Mouse (Mus musculus): ENCODE results near the gene Plscr1.

The Plscr1 gene

DNA sequence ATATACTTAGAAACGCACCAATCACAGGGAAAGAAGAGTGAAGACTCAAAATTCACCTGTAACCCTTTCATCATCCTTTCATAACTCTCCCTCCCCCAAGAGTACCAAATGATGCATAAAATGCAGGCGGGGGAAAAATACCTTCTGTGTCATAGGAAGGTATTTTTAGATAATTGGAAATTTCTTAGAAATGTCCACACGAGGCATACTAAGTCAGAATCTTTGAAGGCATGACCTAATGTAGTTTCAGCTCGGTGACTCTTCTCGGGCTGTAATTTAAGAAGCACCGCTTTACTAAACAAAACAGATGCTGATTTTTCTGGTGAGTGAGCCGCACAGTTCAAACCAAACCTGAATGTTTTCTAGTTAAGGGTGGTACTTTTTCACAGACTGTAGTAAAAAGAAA is at the start of gene Plscr1:
Gene Plscr1, plus strand, starts transcription at position 304 of the 406 bp plus-strand sequence.
- no peak for DNase-seq (ENCODE audit: extremely low read depth, insufficient read length, low spot score)

DNA sequence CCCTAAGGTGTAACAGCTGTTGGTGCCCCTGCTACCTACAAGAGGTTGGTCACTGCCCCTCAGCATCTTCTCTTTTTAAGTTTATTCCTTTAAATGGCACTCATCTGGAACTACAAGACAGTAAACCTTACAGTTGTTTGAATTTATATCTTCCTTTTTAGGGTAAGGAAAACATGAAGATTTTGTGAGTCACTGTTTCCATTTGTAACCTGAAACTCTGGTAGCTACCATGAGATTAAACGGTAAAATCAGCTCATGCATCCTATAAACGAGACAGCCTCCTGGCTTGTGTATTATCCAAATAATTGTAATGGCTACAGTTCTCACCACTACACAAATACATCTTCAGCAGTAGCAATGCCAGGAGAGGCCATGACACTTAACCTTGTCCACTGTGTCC is 45.2 kb upstream of the Plscr1 start:
- DNase-seq (ENCODE audit: extremely low read depth, insufficient read length, low spot score): no peak

DNA sequence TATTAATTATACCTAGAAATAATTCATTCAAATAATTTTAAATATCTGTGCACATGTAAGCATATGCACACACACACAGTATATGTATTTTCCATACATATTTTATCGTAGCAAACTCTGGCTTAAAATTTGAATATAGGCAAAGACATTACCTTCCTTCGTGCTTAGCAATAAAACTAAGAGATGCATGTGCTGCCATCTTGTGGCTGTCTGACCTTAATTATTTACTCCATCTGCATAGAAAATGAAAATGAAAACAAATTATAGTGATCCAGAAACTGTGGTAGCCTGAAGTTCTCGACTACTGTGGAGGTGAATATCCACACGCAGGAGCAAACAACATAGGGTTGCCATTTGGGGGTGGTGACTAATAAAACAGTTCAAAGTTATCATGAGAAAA is 42.2 kb upstream of the Plscr1 start:
- peak; percentile 15 for DNase-seq (ENCODE audit: extremely low read depth, insufficient read length, low spot score)

DNA sequence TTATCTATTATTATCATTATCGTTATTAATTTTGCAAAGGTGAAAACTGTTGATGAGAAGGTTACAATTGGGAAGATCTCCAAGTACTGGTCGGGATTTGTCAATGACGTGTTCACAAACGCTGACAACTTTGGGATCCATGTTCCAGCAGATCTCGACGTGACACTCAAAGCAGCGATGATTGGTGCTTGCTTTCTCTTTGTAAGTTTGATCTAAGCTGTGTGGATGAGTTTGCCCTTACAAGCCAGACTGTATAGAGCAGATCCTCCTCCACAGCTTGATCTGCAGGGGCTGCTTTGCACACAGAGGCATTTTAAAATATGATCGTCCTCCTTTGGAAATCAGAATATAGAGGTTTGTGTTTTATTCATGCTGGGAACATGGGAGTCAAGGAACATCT is 41.8 kb upstream of the Plscr1 start:
- peak; percentile 37 for DNase-seq (ENCODE audit: extremely low read depth, insufficient read length, low spot score)

DNA sequence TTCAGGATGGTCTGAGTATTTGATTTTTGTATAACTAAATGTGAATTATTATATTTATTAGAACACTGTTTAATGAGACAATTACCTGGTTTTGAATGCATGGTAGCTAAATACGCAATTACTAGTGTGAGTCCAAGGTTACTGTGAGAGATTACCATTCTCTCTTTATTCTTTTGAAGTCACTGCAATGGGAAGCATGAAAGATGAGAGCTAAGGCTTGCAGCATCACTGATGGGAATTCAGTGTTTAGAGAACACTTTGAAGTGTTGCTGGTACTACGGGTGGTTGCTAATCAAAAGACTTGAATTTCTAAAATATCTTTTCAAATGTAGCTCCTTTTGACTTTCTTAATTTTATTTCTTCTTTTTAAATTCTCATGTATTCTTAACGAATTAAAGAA is 39.7 kb upstream of the Plscr1 start:
- no peak for DNase-seq (ENCODE audit: extremely low read depth, insufficient read length, low spot score)

DNA sequence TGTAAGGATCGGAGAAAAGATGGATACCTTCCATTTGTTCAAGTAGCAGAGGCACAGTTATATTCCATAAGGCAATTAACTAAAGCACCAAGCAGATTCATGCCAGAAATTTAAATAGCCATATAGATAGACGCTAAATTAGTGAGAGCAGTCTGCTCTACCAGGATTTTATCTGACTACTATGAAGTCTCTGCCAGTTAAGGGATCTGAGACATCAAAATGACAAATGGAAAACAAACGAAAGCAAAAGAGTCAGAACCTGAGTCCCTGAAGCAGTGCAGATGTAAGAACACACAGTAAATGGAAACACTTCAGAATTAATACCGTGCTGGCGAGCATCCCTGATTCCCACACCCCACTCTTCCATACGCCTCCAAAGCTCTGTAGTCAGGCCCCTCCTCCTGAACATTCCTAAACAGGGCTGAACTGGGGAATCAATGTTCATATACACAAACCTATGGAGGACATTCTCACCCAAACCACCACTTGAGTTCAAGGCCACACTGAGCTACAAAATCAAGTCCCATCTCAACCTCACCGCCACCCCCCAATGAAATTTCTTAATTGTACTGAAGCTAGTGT is 39.1 kb upstream of the Plscr1 start:
- no peak for DNase-seq (ENCODE audit: extremely low read depth, insufficient read length, low spot score)

DNA sequence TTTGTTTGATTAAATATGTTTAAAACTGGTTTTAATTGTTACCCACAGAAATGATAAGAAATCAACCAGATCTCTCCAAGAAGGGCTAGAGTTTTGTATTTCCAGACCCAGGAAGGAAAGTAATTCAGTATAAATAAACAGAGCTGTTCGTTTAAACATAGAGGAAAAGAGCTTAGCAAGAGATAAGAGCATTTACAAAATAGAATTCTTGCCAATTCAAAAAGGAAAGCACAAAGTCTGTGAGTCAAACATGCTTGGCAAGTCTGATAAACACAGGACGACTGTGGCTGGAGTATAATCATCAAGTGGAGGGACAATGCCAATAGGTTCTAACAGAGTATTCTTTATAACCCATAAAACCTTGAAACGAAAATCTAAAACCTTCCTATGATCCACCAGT is 38.5 kb upstream of the Plscr1 start:
- no peak for DNase-seq (ENCODE audit: extremely low read depth, insufficient read length, low spot score)

DNA sequence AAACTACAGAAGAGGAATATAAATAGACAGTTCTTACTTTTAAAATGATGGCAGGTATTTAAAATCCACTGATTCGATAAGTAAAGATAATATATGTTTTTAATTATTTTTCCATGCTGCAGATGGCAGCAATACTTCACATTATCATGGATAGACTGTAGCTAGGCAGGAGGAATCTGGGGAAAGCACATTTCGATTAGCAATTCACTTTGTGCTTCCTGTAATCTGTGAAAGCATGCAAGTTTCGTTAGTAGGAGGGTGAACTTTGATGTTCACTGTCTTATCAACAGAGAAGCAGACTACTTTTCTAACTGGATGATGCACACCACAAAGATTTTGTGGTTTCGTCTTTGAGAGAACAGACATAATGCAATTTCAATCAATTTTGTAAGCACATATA is 32.1 kb upstream of the Plscr1 start:
- DNase-seq (ENCODE audit: extremely low read depth, insufficient read length, low spot score): no peak

DNA sequence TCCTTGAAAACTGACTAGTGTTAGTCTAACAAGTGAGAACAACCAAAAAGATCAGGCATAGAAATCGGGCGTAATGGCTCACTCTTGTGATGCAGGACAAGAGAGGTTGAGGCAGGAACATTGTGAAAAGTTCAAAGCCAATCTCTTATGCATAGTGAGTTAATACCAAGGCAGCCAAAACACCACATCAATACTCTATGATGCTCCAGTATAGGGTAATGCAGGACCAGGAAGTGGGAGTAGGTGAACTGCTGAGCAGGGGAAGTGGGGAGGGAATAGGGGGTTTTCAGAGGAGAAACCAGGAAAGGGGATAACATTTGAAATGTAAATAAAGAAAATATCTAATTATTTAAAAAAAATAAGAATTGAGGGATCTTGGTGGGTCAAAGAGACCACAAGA is 31.7 kb upstream of the Plscr1 start:
- DNase-seq (ENCODE audit: extremely low read depth, insufficient read length, low spot score): no peak

DNA sequence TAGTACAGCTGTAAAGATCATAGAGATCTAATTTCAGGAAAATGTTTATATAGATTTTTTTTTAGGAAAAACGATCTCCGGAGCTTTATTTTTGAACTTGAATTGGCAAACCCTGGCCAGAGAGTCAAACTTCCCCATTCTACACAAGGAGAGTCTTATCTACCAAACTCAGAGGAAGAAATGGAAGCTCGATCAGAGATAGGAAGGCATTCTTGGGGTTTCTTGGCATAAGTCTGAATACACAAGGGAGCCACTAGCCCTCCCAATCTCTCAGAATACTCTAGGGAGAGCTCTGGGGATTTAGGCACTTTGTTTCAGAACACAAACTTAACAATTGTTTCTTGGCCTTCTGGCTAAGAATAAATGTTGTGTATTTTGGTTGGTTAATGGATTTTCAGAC is 29.4 kb upstream of the Plscr1 start:
- no peak for DNase-seq (ENCODE audit: extremely low read depth, insufficient read length, low spot score)

DNA sequence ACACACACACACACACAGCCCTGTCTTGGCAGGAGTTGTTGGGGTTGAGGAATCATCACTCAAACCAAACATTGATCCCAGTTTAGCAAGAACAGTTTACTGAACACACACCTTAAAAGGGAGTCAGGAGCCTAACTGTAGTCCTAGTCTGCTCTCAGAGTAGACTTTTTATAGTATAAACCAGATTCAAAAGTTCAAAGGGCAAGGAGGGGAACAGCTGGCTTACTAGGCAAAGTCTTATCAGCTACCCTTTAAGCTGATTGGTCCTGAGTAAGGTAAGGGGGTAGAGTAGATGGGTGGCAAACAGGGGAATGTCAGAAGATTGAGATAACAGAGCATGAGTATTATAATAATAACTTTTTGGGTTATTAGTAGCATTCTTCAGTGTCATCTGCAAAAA is 28.1 kb upstream of the Plscr1 start:
- no peak for DNase-seq (ENCODE audit: extremely low read depth, insufficient read length, low spot score)

DNA sequence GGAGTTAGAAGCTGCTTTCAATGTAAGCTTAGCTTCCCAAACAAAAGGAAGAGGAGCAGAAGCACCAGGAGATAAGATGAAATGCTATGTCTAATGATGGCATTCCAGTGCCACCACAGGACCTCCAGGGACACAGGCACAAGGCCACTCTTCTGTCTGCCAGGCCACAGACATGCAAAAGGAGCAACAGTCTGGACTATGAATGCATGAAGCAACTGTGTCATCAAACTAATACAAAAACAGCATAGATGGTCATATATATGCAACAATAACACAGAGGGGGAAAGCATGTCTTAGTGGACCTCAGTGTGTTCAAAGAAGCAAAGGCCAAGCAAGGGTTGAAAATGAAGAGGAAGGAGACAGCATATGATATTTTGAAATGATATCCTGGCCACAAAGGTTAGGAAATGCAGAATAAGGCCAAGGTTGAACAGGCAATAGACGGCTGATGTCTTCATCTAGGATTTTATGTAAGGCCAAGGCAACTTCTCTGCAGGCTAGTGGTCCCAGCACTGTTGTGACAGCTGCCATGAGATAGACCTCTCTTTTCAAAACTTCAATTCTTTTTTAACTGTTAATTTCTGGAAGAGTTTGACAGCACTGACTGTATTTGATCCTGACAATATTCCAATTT is 24.8 kb upstream of the Plscr1 start:
- DNase-seq (ENCODE audit: extremely low read depth, insufficient read length, low spot score): no peak

DNA sequence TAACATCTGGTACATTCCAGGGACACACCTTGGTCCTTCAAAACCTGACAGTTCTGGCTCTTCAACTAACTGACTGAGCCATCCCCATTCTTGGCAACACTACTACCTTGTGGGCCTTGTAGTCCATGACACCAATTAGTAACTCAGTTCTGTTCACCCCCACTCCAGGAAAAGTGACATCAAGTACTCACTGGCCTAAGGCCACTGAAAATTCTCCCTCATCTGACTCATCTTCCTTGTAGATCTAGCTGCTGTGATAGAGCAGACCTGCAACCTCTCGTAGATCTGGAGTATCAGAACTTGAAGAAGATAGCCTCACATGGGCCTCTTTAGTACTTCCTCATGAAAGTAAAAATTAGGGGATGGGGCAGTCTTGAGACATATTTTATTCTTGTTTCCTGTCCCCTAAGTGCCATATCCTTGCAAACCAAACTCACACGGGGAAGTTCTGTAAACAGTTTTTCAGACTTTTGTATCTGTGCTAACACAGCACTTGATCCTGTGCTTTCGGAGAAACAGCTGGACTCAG is 23.4 kb upstream of the Plscr1 start:
- DNase-seq (ENCODE audit: extremely low read depth, insufficient read length, low spot score): no peak

DNA sequence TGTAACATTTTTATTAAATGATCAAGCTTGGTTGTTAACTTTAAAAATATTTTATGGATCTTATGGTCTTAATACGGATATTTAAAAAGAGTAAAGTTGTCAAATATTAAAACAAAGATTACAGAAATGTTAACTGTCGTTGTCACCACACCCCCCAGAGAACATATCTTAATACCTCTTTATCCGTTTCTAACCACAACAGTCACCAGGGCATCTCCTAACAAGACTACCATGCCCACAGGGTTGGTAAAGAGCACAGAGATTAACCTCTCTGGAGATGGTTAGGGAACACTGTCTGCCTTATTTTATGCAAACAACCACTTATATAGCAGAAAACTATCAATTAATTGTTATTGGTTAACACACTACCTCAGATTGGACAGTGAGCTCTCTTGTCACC is 22.8 kb upstream of the Plscr1 start:
- no peak for DNase-seq (ENCODE audit: extremely low read depth, insufficient read length, low spot score)

DNA sequence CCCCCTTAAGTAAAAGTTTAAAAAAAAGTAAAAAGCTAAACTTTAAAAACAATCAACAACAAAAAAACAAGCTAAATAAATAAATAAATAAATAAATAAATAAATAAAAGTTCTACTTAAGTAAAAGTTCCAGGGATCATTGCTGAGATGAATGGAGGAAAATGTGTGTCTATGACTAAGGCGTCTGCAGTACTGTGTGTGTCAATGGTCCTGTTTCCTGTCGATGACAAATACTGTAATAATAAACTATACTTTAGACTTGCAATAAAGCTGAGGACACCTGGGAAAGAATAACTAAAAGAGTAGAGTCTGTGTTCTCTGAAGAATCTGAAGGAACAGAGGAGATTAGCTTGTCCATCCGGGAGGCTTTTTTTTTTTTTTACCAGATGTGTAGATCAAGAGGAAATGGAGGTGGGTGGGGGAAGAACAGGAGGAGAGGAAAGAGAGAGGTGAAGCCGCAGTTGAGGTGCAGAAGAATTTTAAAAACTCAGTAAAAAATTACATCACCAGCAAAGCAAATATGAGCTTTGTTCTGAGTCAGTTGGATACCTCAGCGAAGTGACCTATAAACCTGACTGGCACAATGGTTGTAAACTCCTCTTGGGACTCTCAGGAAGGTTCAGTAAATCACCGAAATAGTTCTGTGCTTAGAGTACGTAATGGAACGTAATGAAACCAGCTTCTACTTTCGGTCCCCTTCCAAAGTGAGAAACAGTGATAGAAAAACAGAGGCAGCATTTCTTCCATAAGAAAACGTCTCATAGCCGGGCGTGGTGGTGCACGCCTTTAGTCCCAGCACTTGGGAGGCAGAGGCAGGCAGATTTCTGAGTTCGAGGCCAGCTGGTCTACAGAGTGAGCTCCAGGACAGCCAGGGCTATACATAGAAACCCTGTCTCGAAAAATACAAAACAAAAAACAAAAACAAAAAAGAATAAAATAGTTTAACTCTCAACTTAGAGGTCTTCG is 20.4 kb upstream of the Plscr1 start:
- DNase-seq (ENCODE audit: extremely low read depth, insufficient read length, low spot score): no peak

DNA sequence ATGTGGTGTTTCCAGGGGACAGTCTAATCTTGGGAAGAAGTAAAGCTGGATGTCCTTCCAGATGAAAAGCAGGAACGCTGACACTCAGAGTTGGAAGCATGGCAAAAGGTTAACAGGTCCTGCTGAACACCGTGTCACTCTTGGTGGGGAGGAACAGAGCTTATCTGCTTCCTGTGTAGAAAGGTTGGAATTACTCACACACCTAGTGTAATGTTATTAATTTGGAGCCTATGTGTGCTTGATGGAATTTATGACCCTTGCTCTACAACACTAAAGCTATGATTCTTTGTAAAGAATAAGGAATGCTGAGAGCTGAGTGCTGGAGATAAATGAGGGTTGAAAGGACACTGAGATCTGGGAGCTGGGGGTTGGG is 19.7 kb upstream of the Plscr1 start:
- DNase-seq (ENCODE audit: extremely low read depth, insufficient read length, low spot score): no peak

DNA sequence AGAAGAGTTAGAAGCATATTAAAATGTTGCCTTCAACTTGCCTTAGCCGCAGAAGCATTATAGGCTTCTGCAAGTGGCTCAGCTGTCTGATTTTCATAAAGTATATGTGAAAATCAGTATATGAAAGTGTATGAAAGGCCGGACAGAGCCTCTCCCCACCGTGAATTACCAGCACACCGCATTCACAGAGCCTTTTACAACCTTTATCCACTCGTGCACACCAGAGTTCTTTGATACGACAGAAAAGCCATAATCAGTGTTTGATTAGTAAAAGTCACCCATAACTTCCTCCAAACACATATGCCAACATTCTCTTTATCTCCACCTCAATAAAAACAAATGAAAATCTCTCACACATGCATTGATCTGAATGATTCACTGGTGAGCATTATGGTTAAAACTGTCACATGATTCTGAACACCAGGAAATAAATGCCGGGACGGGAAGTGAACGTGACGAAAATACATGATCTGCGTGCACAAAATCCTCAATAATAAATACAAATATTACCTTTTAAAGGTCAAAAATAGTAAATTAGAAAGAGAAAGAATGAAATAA is 14.6 kb upstream of the Plscr1 start:
- no peak for DNase-seq (ENCODE audit: extremely low read depth, insufficient read length, low spot score)

DNA sequence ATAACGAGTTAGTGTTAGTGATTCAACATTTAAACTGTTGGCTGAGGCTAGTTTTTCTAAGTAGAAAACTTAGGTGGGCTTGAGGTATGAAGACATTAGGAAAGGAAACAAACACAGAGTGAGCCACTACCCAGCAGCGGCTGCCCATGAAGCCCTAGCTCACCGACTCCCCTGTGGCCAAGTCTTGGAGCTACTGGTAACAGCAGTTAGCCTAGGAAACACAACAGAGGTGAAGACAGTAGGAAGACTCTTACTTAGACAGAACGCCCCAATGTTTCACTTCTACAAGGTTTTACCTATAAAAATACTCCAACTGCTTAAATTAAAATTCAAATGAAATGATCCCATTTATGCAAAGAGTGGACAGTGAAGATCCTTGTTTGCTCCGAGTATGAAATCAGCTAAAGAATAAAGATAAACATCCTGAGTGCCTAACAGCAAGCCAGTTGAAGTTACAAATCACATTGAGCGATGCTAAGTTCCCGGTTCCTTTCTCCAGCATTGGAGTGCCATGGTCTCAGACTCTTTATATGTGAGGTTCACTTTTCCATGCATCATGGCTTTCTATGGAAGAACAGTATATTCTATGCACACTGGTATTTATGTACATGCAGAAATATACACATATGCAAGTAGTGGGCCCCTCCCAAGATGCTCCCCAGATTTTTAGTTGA is 640 bp upstream of the Plscr1 start:
- DNase-seq (ENCODE audit: extremely low read depth, insufficient read length, low spot score): no peak

DNA sequence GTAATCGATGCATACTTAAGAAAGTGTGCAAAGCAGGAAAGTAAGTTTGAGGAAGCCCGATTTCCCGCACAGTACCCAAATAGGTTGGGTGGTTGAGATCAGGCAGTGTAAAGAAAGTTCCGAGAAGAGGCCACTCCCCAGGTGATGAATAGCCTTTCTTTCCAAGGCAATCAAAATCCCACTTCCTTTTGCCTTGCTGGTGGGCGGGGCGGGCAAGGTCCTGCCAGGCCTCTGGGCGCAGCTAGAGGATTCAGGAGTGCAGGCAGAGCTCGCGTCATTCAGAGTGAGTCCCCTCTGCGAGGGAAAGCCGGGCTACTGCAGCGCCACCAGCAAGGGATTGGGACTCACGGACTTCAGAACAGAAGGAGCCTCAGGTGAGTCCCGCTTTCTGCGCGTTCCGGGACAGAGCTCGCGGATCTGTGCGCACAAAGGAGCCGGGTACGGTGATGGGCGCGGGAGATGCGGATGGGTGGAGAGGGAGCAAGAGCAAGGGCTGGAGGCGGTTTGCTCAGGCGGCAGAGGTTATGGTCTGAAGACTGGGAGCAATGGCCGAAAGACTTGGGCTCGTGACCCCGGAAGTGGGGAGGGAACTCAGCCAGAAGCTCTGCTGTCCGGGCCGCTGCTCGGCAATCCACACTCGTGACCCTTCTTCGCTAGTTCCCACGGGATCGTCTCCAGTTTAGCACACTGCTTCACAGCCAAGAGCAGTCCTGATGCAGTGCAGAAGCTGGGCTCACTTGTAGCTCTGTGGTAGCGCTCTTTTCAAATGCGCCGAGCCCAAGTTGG is 630 bp downstream of the Plscr1 start:
- DNase-seq (ENCODE audit: extremely low read depth, insufficient read length, low spot score): peak; percentile 96

DNA sequence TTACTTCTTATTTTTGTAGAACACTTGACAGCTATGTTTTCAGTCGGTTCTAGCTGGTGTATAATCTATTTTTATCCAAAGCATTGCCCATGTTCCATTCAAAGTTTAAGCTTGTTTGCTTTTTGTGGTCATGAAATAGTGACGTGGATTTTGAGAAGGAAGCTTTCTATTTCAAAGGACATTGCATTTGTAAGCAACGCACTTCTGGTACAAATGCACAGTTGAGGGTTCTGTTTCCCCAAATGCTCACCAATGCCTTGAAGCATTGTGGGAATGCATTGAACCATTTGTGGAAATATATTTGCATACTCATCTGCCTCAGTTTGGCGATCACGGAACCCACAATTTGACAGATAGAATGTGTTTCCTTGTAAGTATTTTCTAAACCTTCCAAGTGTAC is 3.2 kb downstream of the Plscr1 start:
- no peak for DNase-seq (ENCODE audit: extremely low read depth, insufficient read length, low spot score)

Measured in 3134 (cell line).